Mouse (Mus musculus): ENCODE measurements around the gene Hist1h4d.

DNA sequence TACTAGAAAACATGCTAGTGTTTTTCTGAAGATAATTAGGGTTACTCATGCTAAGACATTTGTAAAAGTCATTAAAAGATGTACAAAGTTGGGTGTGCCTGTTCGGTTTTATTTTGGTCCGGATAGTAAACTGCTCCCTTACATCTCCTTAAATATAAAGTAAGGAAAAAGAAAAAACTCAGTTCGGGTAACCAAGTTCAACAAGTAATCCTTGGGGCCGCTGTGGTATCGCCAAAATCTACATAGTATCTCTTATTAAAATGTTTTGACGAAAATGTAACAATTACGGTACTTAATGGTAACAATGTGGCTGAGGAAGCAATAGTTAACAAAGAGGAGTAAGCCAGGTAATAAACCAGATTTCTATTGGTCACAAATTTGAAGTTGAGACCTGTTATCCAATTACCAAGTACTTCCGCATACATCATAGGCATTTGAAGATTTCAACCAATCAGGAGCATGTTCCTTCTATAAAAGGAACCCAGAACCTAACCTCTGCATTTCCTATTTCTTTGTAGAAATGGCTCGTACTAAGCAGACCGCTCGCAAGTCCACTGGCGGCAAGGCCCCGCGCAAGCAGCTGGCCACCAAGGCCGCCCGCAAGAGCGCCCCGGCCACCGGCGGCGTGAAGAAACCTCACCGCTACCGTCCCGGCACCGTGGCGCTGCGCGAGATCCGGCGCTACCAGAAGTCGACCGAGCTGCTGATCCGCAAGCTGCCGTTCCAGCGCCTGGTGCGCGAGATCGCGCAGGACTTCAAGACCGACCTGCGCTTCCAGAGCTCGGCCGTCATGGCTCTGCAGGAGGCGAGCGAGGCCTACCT lies 37.2 kb upstream of the Hist1h4d start, which contains the start of gene Hist1h3f:
- TF ChIP-seq CTCF (IDR thresholded peaks at IDR 0.05; ENCODE audit: borderline replicate concordance, insufficient read depth, low read depth, low read length) (no peak), POLR2A (IDR thresholded peaks at IDR 0.05; ENCODE audit: borderline replicate concordance, insufficient read depth, low read length) (peak; percentile 84; the same call in 1 of the 2 replicates)

Measured in cerebellum, adult 2 months (tissue).